Mouse (Mus musculus): Measurements from ENCODE around the gene Vmn2r43.
"Not testable (repeated sequence)": the region's sequence is repeated elsewhere in the genome, so short reads cannot be mapped to it uniquely, and the experiment has no call there.

Vmn2r43 gene

DNA sequence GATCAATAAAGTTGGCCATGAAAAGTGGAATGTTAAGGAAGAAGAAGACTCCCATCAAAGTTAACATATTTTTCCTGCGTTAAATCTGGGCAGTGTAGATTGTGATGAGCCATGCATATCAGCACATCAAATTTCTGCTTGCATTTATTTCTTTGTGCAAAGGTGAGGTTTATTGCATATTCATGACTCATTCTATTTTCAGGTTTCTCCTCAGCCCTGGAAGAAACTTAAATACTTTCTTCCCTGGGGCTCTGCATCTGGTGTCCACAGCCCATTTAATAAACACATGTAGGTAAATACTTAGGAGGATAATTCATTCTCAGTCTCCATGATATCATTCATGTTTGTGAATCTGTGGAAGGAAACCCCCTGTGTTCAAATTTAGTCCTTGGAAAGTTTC is at the start of gene Vmn2r43:
Gene Vmn2r43 (minus strand): TSS at position 101 of the 400 bp plus-strand sequence.
- DNase-seq (ENCODE audit: low spot score) = not testable (repeated sequence)

DNA sequence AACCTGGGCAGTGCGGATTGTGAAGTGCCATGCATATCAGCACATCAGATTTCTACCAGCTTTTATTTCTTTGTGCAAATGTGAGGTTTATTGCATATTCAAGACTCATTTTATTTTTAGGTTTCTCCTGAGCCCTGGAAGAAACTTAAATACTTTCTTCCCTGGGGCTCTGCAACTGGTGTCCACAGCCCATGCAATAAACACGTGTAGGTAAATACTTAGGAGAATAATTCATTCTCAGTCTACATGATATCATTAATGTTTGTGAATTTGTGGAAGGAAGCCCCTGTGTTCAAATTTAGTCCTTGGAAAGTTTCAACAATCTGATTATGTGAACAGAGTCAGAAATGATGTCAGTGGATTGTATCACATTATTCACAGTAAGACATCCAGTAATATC is 60.2 kb downstream of the Vmn2r43 start, which contains the start of gene Vmn2r42:
Gene Vmn2r42 (minus strand): TSS at position 101 of the 400 bp plus-strand sequence.
- not testable (repeated sequence) for DNase-seq (ENCODE audit: low spot score)

All from embryo, embryonic 10 days (tissue).